Mouse (Mus musculus) G1E (cell line): Measurements from ENCODE around the gene Hist1h4h. TPM values are rescaled to one million over a fixed set of nuclear protein-coding genes. Genes with fewer than 3 reads are reported as not detected.

Source experiments
- ATAC-seq: 2 replicates; pipeline ENCODE4 v1.8.0; 2016; ENCODE audit warnings: mild to moderate bottlenecking; ENCODE audit not compliant: insufficient number of reproducible peaks, poor library complexity, low FRiP score, severe bottlenecking; ENCODE audit errors: extremely low read depth
- DNase-seq: peaks from one replicate; pipeline ENCODE4 v3.0.0; 2012; ENCODE audit warnings: low spot score
- H3K27me3 ChIP-seq: 2 replicates; pipeline ENCODE4 v1.6.1; 2012; ENCODE audit warnings: mild to moderate bottlenecking, low read length, inconsistent platforms; ENCODE audit not compliant: insufficient read depth
- H3K36me3 ChIP-seq: replicated peaks from 2 replicates; pipeline ENCODE3; 2012; ENCODE audit warnings: mild to moderate bottlenecking, inconsistent platforms
- H3K4me1 ChIP-seq: 2 replicates; pipeline ENCODE4 v1.6.1; 2012; ENCODE audit warnings: low read depth, low read length, inconsistent platforms, mixed read lengths; ENCODE audit not compliant: insufficient read depth
- H3K4me3 ChIP-seq: 2 replicates; pipeline ENCODE4 v1.5.1; 2012; ENCODE audit warnings: low read depth, mild to moderate bottlenecking, inconsistent platforms, low read length, moderate library complexity, mixed read lengths
- H3K9me3 ChIP-seq: replicated peaks from 2 replicates; pipeline ENCODE4 v1.6.1; 2012; ENCODE audit warnings: inconsistent platforms
- CTCF ChIP-seq: IDR thresholded peaks from 2 replicates; pipeline ENCODE4 v1.5.1; 2012; ENCODE audit warnings: low read depth, low read length, inconsistent platforms, mixed read lengths
- GATA1 ChIP-seq: IDR thresholded peaks from 2 replicates; pipeline ENCODE4 v1.6.1; 2012; ENCODE audit warnings: borderline replicate concordance, low read length, inconsistent platforms, mixed read lengths
- GATA2 ChIP-seq: IDR thresholded peaks from 2 replicates; pipeline ENCODE4 v1.6.1; 2012; ENCODE audit warnings: low read depth, low read length, inconsistent platforms, borderline replicate concordance
- POLR2AphosphoS5 ChIP-seq: IDR thresholded peaks from 2 replicates; pipeline ENCODE4 v1.6.1; 2012; ENCODE audit warnings: low read depth, low read length, inconsistent platforms; ENCODE audit not compliant: insufficient replicate concordance
- TAL1 ChIP-seq: conservative IDR thresholded peaks from 2 replicates; pipeline ENCODE4 v1.6.1; 2012; ENCODE audit warnings: low read depth, low read length, inconsistent platforms, mixed read lengths
- polyA plus RNA-seq: library from polyadenylated mRNA; stranded (reverse); fragments of >175 nt; gene quantifications from 2 replicates; pipeline ENCODE4 v1.2.3, GENCODE M21; 2012
- total RNA-seq, 2 experiments: library from RNA; stranded (forward) in 1 of 2; stranded (reverse) in 1 of 2; fragments of 200-1000 nt in 1 of 2; fragments of >200 nt in 1 of 2; fragmentation: Nextera tagmentation in 1 of 2; gene quantifications; 2 replicates each; pipeline ENCODE4 v1.2.3; 2014 to 2017

The Hist1h4h gene
- total and polyA plus RNA-seq, 3 experiments, result 11.0 to 843 (median 309) TPM

GRCm38 (mm10) chr13:23506819-23507515 lies 23.9 kb upstream of the Hist1h4h start:
- Histone ChIP-seq H3K36me3 (no peaks in the 10 kb centered on the region), H3K9me3 (no peaks in the 10 kb centered on the region), H3K4me3 (peak overlapping the region; percentile 70; the same call in 1 of the 2 replicates), H3K4me1 (peaks cover 61% of the 10 kb centered on the region), H3K27me3 (no peaks in the 10 kb centered on the region)
- ATAC-seq (no peak), DNase-seq (no peak)
- TF ChIP-seq POLR2AphosphoS5 (no peak), GATA1 (no peak), GATA2 (no peak), CTCF (no peak), TAL1 (no peak)

GRCm38 (mm10) chr13:23510127-23510526 lies 20.7 kb upstream of the Hist1h4h start:
- H3K9me3 ChIP-seq, result no peaks in the 10 kb centered on the region
- TF ChIP-seq TAL1 (no peak), GATA2 (no peak), CTCF (no peak), GATA1 (no peak), POLR2AphosphoS5 (no peak)
- no peak for ATAC-seq
- H3K27me3 ChIP-seq, result no peaks in the 10 kb centered on the region
- DNase-seq, result no peak
- no peak overlapping the region for H3K4me3 ChIP-seq
- no peaks in the 10 kb centered on the region for H3K36me3 ChIP-seq
- peaks cover 44% of the 10 kb centered on the region for H3K4me1 ChIP-seq

- TF ChIP-seq POLR2AphosphoS5, result no peak
- no peak for TF ChIP-seq GATA1
- TF ChIP-seq GATA2, result no peak
- no peak for TF ChIP-seq CTCF
- DNase-seq (no peak), ATAC-seq (no peak)
- no peaks in the 10 kb centered on the region for H3K36me3 ChIP-seq
- H3K27me3 ChIP-seq, result no peaks in the 10 kb centered on the region
- no peak overlapping the region for H3K4me3 ChIP-seq
- H3K9me3 ChIP-seq, result no peaks in the 10 kb centered on the region
- H3K4me1 ChIP-seq, result peaks cover 24% of the 10 kb centered on the region
Measured at GRCm38 (mm10) chr13:23513517-23513916, 17.3 kb upstream of the Hist1h4h start.

GRCm38 (mm10) chr13:23515281-23515680 lies 15.6 kb upstream of the Hist1h4h start:
- DNase-seq, result no peak
- ATAC-seq, result no peak
- Histone ChIP-seq H3K36me3 (no peaks in the 10 kb centered on the region), H3K9me3 (no peaks in the 10 kb centered on the region), H3K27me3 (no peaks in the 10 kb centered on the region), H3K4me1 (peaks cover 31% of the 10 kb centered on the region), H3K4me3 (no peak overlapping the region)
- TF ChIP-seq POLR2AphosphoS5 (no peak), TAL1 (no peak), GATA1 (no peak), GATA2 (no peak), CTCF (no peak)

- H3K27me3 ChIP-seq, result no peaks in the 10 kb centered on the region
- no peaks in the 10 kb centered on the region for H3K9me3 ChIP-seq
- no peaks in the 10 kb centered on the region for H3K36me3 ChIP-seq
- no peak for DNase-seq
- ATAC-seq, result no peak
- TF ChIP-seq GATA2, result no peak
- TF ChIP-seq POLR2AphosphoS5, result no peak
- TF ChIP-seq GATA1, result no peak
- TF ChIP-seq TAL1, result no peak
- TF ChIP-seq CTCF, result no peak
- H3K4me1 ChIP-seq, result peaks cover 32% of the 10 kb centered on the region
- peak overlapping the region; percentile 47; the same call in 1 of the 2 replicates for H3K4me3 ChIP-seq
Measured at GRCm38 (mm10) chr13:23515826-23516620, 14.8 kb upstream of the Hist1h4h start.
